ENCODE assay signal across 22 mouse cellular contexts in genomic region chr1:86190843-86191242, GRCm38 (mm10). TPM values are rescaled to one million over a fixed set of nuclear protein-coding genes. Genes with fewer than 3 reads are reported as not detected.
DNase-seq lines count a peak whose midpoint lies in the region; ATAC-seq and TF ChIP-seq lines count a peak whose summit lies in the region.
"Had no signal": no experiment of that assay in that cellular context is flagged by ENCODE, and none has a peak within 500 bp of the region (broad histone marks: within the 10 kb centered on the region; RNA-seq: fewer than 3 reads in every experiment).

No protein-coding gene starts in this region.

- H3K4me3 ChIP-seq in bone marrow, adult 2 months (replicated peaks; ENCODE audit: control insufficient read depth, low read depth, low read length) = no peak overlapping the region
- H3K4me3 ChIP-seq in heart, embryonic 12.5 days = no peak overlapping the region
- H3K4me3 ChIP-seq: embryonic facial prominence, embryonic 13.5 days; forebrain, embryonic 12.5 days; heart, adult 2 months; heart, embryonic 13.5 days; intestine, embryonic 15.5 days had no signal

- H3K4me1 ChIP-seq in bone marrow, adult 2 months (ENCODE audit: control insufficient read depth, insufficient read depth, low read length) = peaks cover 9% of the 10 kb centered on the region
- H3K4me1 ChIP-seq in heart, embryonic 12.5 days (replicated peaks) = peaks cover 6% of the 10 kb centered on the region
- H3K4me1 ChIP-seq: embryonic facial prominence, embryonic 13.5 days; forebrain, embryonic 12.5 days; intestine, embryonic 15.5 days had no signal

- no peaks in the 10 kb centered on the region for H3K27me3 ChIP-seq in heart, embryonic 12.5 days (replicated peaks)
- H3K27me3 ChIP-seq: embryonic facial prominence, embryonic 13.5 days; forebrain, embryonic 12.5 days; heart, embryonic 13.5 days; intestine, embryonic 15.5 days had no signal

- no peak for TF ChIP-seq CTCF in bone marrow, adult 2 months (IDR thresholded peaks at IDR 0.05; ENCODE audit: control insufficient read depth, insufficient read depth, low read length)

- peak; percentile 82 for DNase-seq in 416B (ENCODE audit: low read depth)
- no peak for DNase-seq in cerebellum, adult 9-11 months
- DNase-seq: adrenal gland, postnatal 14 days; B cell, adult 2 months; cerebellum, adult 2 months; cerebellum, postnatal 25 days; gastrocnemius, postnatal 10 days; heart, adult 2 months; heart, postnatal 4 days had no signal

- H3K9me3 ChIP-seq in heart, embryonic 12.5 days (replicated peaks) = no peaks in the 10 kb centered on the region
- H3K9me3 ChIP-seq: embryonic facial prominence, embryonic 13.5 days; forebrain, embryonic 12.5 days; G1E; heart, embryonic 13.5 days; intestine, embryonic 15.5 days had no signal

- no peak overlapping the region for H3K9ac ChIP-seq in heart, embryonic 12.5 days
- H3K9ac ChIP-seq: embryonic facial prominence, embryonic 13.5 days; forebrain, embryonic 12.5 days; heart, embryonic 13.5 days; hindbrain, embryonic 14.5 days; intestine, embryonic 15.5 days had no signal

- TF ChIP-seq POLR2A in bone marrow, adult 2 months (IDR thresholded peaks at IDR 0.05; ENCODE audit: borderline replicate concordance, control insufficient read depth, low read depth, low read length) = no peak

- H3K27ac ChIP-seq in bone marrow, adult 2 months (ENCODE audit: control insufficient read depth, insufficient read depth, low read depth, low read length, poor library complexity) = peak overlapping the region; percentile 23; the same call in 1 of the 2 replicates
- H3K27ac ChIP-seq in heart, embryonic 12.5 days (ENCODE audit: poor library complexity, severe bottlenecking) = no peak overlapping the region
- H3K27ac ChIP-seq: embryonic facial prominence, embryonic 13.5 days; heart, adult 2 months; heart, embryonic 13.5 days; hindbrain, embryonic 14.5 days; intestine, embryonic 15.5 days had no signal

- ATAC-seq in hematopoietic stem cell, adult 5-6 weeks (replicated peaks in 1 of 2; ENCODE audit: insufficient read depth in 1 of 2, low FRiP score in 2 of 2, low TSS enrichment in 1 of 2, low read depth in 1 of 2, poor library complexity in 2 of 2, severe bottlenecking in 2 of 2) = peak; percentile 64 to 73; a peak in 3 of 4 replicates
- peak; percentile 77 for ATAC-seq in megakaryocyte progenitor cell, adult 5-6 weeks (replicated peaks; ENCODE audit: poor library complexity)
- ATAC-seq in heart, embryonic 12.5 days (ENCODE audit: insufficient number of reproducible peaks, low FRiP score) = no peak
- ATAC-seq: CD4-positive, CD25-positive, alpha-beta regulatory T cell, adult 4 months; forebrain, embryonic 16.5 days; intestine, embryonic 15.5 days had no signal

- peaks cover 14% of the 10 kb centered on the region for H3K36me3 ChIP-seq in heart, embryonic 12.5 days
- H3K36me3 ChIP-seq: intestine, embryonic 15.5 days had no signal

- no peak overlapping the region for H3K4me2 ChIP-seq in heart, embryonic 12.5 days
- H3K4me2 ChIP-seq: embryonic facial prominence, embryonic 13.5 days; forebrain, embryonic 12.5 days; heart, embryonic 13.5 days; hindbrain, embryonic 14.5 days; intestine, embryonic 15.5 days had no signal

- 17% methylated on average over 6 of the region's 6 CpGs for WGBS in bone marrow, adult 2 months
- WGBS in heart, embryonic 12.5 days = 76% methylated on average over 6 of the region's 6 CpGs

RNA-seq across cellular contexts. Expression of gene Armc9, which starts 36.3 kb away (rescaled TPM):
- 8.5 and 9.6 TPM in 2 replicates for polyA plus RNA-seq in bone marrow, adult 2 months (2011; ENCODE audit: insufficient read depth, insufficient read length, low replicate concordance, missing spikeins)
- total RNA-seq in hematopoietic stem cell, adult 5-6 weeks (2017) = 11.3 and 13.4 TPM in 2 replicates
- total RNA-seq in megakaryocyte progenitor cell, adult 5-6 weeks (2015) = 3.2 and 5.0 TPM in 2 replicates
- 5.8 and 11.5 TPM in 2 replicates for total RNA-seq in megakaryocyte progenitor cell, adult 5-6 weeks (2017)
- 14.1 and 14.2 TPM in 2 replicates for polyA plus RNA-seq in heart, embryonic 12.5 days (2016; fragmentation: Nextera tagmentation; extraction: Ambion mirVana)

RNA-seq across cellular contexts. Expression of gene Gm21972, which starts 57.4 kb away (rescaled TPM):
- 6.9 and 9.7 TPM in 2 replicates for polyA plus RNA-seq in bone marrow, adult 2 months (2011; ENCODE audit: insufficient read depth, insufficient read length, low replicate concordance, missing spikeins)
- total RNA-seq in hematopoietic stem cell, adult 5-6 weeks (2017) = 9.2 TPM in 1 of 2 replicates, not detected in the other
- 4.0 and 10.6 TPM in 2 replicates for total RNA-seq in megakaryocyte progenitor cell, adult 5-6 weeks (2015)
- total RNA-seq in megakaryocyte progenitor cell, adult 5-6 weeks (2017) = 9.4 TPM in 1 of 2 replicates, not detected in the other
- 0.63 TPM in 1 of 2 replicates, not detected in the other for polyA plus RNA-seq in heart, embryonic 12.5 days (2016; fragmentation: Nextera tagmentation; extraction: Ambion mirVana)
- polyA plus RNA-seq: CD4-positive, CD25-positive, alpha-beta regulatory T cell, adult 4 months; embryonic facial prominence, embryonic 13.5 days; forebrain, embryonic 16.5 days; heart, adult 2 months; heart, embryonic 13.5 days; heart, postnatal 0 days; intestine, embryonic 15.5 days had no signal
